Mouse (Mus musculus): ENCODE measurements around the gene Rpl23. TPM values are rescaled to one million over a fixed set of nuclear protein-coding genes. Genes with fewer than 3 reads are reported as not detected.

The Rpl23 gene
- 513 and 518 TPM in 2 replicates for polyA plus RNA-seq (2016; fragmentation: Nextera tagmentation; extraction: Ambion mirVana)

- peak within 1 kb of the TSS; percentile 64 for H3K4me2 ChIP-seq
- peaks cover 20% of the 10 kb centered on the region for H3K4me1 ChIP-seq (replicated peaks)
- H3K4me3 ChIP-seq (replicated peaks) = peak within 1 kb of the TSS; percentile 78
- ATAC-seq (ENCODE audit: insufficient number of reproducible peaks, insufficient read depth, low FRiP score, low TSS enrichment, low read depth) = peak; percentile 92
- peak within 1 kb of the TSS; percentile 95 for H3K9ac ChIP-seq (replicated peaks)
- no peaks in the 10 kb centered on the region for H3K27me3 ChIP-seq
- peaks cover 40% of the 10 kb centered on the region for H3K36me3 ChIP-seq
- H3K27ac ChIP-seq = peak within 1 kb of the TSS; percentile 96
- 0 out of 2 replicates have a peak, but pooled peaks cover 2% of the 10 kb centered on the region for H3K9me3 ChIP-seq
- WGBS = under 1% methylated on average over 67 of the region's 67 CpGs
These were observed at the start of gene Rpl23 for GRCm38 (mm10) chr11:97781832-97782563. TSS of gene Rpl23 (minus strand) at chr11:97782437.

- no peak for ATAC-seq (ENCODE audit: insufficient number of reproducible peaks, insufficient read depth, low FRiP score, low TSS enrichment, low read depth)
- H3K9me3 ChIP-seq = no peaks in the 10 kb centered on the region
- peaks cover 95% of the 10 kb centered on the region for H3K36me3 ChIP-seq
These were observed 49.8 kb upstream of the Rpl23 start for GRCm38 (mm10) chr11:97832001-97832400.

GRCm38 (mm10) chr11:97830501-97830900 lies 48.3 kb upstream of the Rpl23 start:
- Histone ChIP-seq H3K4me2 (no peak overlapping the region), H3K9ac (replicated peaks) (no peak overlapping the region), H3K4me1 (replicated peaks) (no peaks in the 10 kb centered on the region), H3K36me3 (peaks cover 95% of the 10 kb centered on the region), H3K9me3 (no peaks in the 10 kb centered on the region), H3K4me3 (replicated peaks) (no peak overlapping the region), H3K27ac (no peak overlapping the region), H3K27me3 (no peaks in the 10 kb centered on the region)
- 83% methylated on average over 6 of the region's 6 CpGs for WGBS
- no peak for ATAC-seq (ENCODE audit: insufficient number of reproducible peaks, insufficient read depth, low FRiP score, low TSS enrichment, low read depth)

More at GRCm38 (mm10) chr11:97832001-97832400, 49.8 kb upstream of the Rpl23 start:
- Histone ChIP-seq H3K4me3 (replicated peaks) (no peak overlapping the region), H3K4me1 (replicated peaks) (no peaks in the 10 kb centered on the region), H3K27ac (no peak overlapping the region), H3K9ac (replicated peaks) (no peak overlapping the region), H3K4me2 (no peak overlapping the region), H3K27me3 (no peaks in the 10 kb centered on the region)
- WGBS = 84% methylated on average over 11 of the region's 11 CpGs

DNA sequence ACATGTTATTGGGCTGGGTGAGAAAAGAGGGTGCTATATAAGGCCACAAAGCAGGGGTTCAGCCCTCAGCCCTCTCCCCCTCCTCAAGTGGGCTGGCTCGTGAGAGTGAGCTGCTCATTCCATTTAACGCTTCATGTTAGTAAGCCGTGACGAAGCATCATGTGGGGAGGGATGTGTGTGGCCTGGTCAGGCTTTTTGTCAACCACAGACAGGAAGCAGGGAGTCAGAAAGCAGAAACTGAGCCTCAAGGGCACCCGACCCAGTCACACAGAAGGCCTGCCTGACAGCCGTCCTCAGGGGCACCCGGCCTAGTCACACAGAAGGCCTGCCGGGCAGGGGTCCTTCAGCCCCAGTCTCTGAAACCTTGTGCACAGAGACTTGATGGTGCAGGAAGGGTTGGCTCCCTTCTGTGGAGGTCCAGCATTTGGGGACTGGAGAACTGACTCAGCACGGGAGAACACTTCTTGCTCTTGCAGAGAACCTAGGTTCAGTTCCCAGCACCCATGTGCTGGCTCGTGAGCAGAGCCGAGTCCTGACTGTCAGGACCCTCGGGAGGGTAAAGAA lies 47.8 kb upstream of the Rpl23 start:
- no peak overlapping the region for H3K27ac ChIP-seq
- H3K9ac ChIP-seq (replicated peaks) = no peak overlapping the region
- H3K4me1 ChIP-seq (replicated peaks) = no peaks in the 10 kb centered on the region
- no peaks in the 10 kb centered on the region for H3K9me3 ChIP-seq
- no peak for ATAC-seq (ENCODE audit: insufficient number of reproducible peaks, insufficient read depth, low FRiP score, low TSS enrichment, low read depth)
- H3K36me3 ChIP-seq = peaks cover 95% of the 10 kb centered on the region
- H3K4me3 ChIP-seq (replicated peaks) = no peak overlapping the region
- H3K4me2 ChIP-seq = no peak overlapping the region
- no peaks in the 10 kb centered on the region for H3K27me3 ChIP-seq
- 90% methylated on average over 12 of the region's 12 CpGs for WGBS

- no peak overlapping the region for H3K27ac ChIP-seq
- no peaks in the 10 kb centered on the region for H3K9me3 ChIP-seq
- WGBS = 93% methylated on average over 7 of the region's 7 CpGs
- H3K9ac ChIP-seq (replicated peaks) = no peak overlapping the region
- H3K27me3 ChIP-seq = no peaks in the 10 kb centered on the region
- H3K36me3 ChIP-seq = peaks cover 95% of the 10 kb centered on the region
- ATAC-seq (ENCODE audit: insufficient number of reproducible peaks, insufficient read depth, low FRiP score, low TSS enrichment, low read depth) = no peak
- H3K4me2 ChIP-seq = no peak overlapping the region
- no peak overlapping the region for H3K4me3 ChIP-seq (replicated peaks)
- no peaks in the 10 kb centered on the region for H3K4me1 ChIP-seq (replicated peaks)
These were observed 47.1 kb upstream of the Rpl23 start for GRCm38 (mm10) chr11:97829365-97829764.

DNA sequence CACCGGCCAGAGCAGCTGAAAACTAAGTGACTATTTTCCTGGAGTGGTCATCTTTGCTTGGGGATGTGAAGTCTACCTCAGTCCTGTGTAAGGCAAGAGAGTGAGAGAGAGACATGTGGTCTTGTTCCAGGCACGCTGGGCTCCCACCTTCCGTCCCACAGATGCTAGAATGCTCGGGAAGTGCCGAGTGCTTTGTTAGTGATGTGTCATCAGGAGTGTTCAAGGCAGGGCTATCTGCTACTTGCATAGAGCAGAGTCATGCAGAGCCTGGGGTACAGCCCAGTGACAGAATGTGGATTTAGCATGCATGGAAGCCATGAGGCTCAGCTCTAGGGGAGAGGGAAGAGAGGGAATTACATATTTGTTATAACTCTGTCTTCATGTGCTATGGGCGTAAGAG lies 45.4 kb upstream of the Rpl23 start:
- Histone ChIP-seq H3K27me3 (no peaks in the 10 kb centered on the region), H3K4me1 (replicated peaks) (no peaks in the 10 kb centered on the region), H3K9ac (replicated peaks) (no peak overlapping the region), H3K4me3 (replicated peaks) (no peak overlapping the region), H3K27ac (no peak overlapping the region), H3K4me2 (no peak overlapping the region), H3K36me3 (peaks cover 96% of the 10 kb centered on the region), H3K9me3 (no peaks in the 10 kb centered on the region)
- no peak for ATAC-seq (ENCODE audit: insufficient number of reproducible peaks, insufficient read depth, low FRiP score, low TSS enrichment, low read depth)
- WGBS = 86% methylated on average over 6 of the region's 6 CpGs

DNA sequence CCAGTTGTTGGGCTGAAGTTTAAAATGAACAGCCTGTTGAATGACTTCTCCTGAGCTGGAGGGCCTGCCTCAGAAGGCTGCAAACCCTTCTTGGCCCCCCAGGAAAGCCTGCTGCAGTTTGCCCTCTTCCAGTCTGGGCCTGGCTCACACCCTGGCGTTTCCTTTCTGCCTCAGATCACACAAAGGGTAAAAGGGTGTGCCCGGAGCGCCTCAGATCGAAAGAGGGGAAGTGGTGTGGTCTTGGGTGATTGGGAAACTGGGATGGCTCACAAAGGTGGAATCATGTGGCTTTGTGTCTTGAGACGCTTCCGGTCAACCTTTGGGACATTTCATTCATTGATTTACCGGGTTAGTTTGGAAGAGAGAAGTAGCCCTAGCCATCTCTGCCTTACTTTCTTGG lies 44.2 kb upstream of the Rpl23 start:
- H3K36me3 ChIP-seq = peaks cover 97% of the 10 kb centered on the region
- WGBS = 84% methylated on average over 7 of the region's 7 CpGs
- no peak overlapping the region for H3K4me2 ChIP-seq
- no peaks in the 10 kb centered on the region for H3K4me1 ChIP-seq (replicated peaks)
- no peaks in the 10 kb centered on the region for H3K9me3 ChIP-seq
- ATAC-seq (ENCODE audit: insufficient number of reproducible peaks, insufficient read depth, low FRiP score, low TSS enrichment, low read depth) = no peak
- no peak overlapping the region for H3K9ac ChIP-seq (replicated peaks)
- H3K4me3 ChIP-seq (replicated peaks) = no peak overlapping the region
- no peak overlapping the region for H3K27ac ChIP-seq
- H3K27me3 ChIP-seq = no peaks in the 10 kb centered on the region

- 91% methylated on average over 9 of the region's 9 CpGs for WGBS
- H3K27me3 ChIP-seq = no peaks in the 10 kb centered on the region
- peaks cover 99% of the 10 kb centered on the region for H3K36me3 ChIP-seq
These were observed 43.7 kb upstream of the Rpl23 start for GRCm38 (mm10) chr11:97825971-97826370.

GRCm38 (mm10) chr11:97825295-97825694 lies 43.1 kb upstream of the Rpl23 start:
- 80% methylated on average over 10 of the region's 10 CpGs for WGBS
- no peak overlapping the region for H3K27ac ChIP-seq
- H3K9ac ChIP-seq (replicated peaks) = no peak overlapping the region; the same call in 1 of the 2 replicates
- H3K27me3 ChIP-seq = no peaks in the 10 kb centered on the region
- H3K4me3 ChIP-seq (replicated peaks) = no peak overlapping the region
- H3K36me3 ChIP-seq = peaks cover 99% of the 10 kb centered on the region
- no peaks in the 10 kb centered on the region for H3K4me1 ChIP-seq (replicated peaks)
- H3K9me3 ChIP-seq = no peaks in the 10 kb centered on the region
- H3K4me2 ChIP-seq = no peak overlapping the region
- no peak for ATAC-seq (ENCODE audit: insufficient number of reproducible peaks, insufficient read depth, low FRiP score, low TSS enrichment, low read depth)

More at GRCm38 (mm10) chr11:97825971-97826370, 43.7 kb upstream of the Rpl23 start:
- H3K4me1 ChIP-seq (replicated peaks) = no peaks in the 10 kb centered on the region
- H3K9ac ChIP-seq (replicated peaks) = no peak overlapping the region
- H3K27ac ChIP-seq = no peak overlapping the region
- H3K4me2 ChIP-seq = no peak overlapping the region
- H3K4me3 ChIP-seq (replicated peaks) = no peak overlapping the region
- no peak for ATAC-seq (ENCODE audit: insufficient number of reproducible peaks, insufficient read depth, low FRiP score, low TSS enrichment, low read depth)
- H3K9me3 ChIP-seq = no peaks in the 10 kb centered on the region

GRCm38 (mm10) chr11:97824895-97825294 lies 42.7 kb upstream of the Rpl23 start:
- no peaks in the 10 kb centered on the region for H3K9me3 ChIP-seq
- no peak for ATAC-seq (ENCODE audit: insufficient number of reproducible peaks, insufficient read depth, low FRiP score, low TSS enrichment, low read depth)
- H3K27ac ChIP-seq = no peak overlapping the region
- H3K27me3 ChIP-seq = no peaks in the 10 kb centered on the region
- peaks cover 99% of the 10 kb centered on the region for H3K36me3 ChIP-seq
- WGBS = 72% methylated on average over 6 of the region's 6 CpGs
- H3K9ac ChIP-seq (replicated peaks) = no peak overlapping the region
- no peaks in the 10 kb centered on the region for H3K4me1 ChIP-seq (replicated peaks)
- no peak overlapping the region for H3K4me3 ChIP-seq (replicated peaks)
- H3K4me2 ChIP-seq = no peak overlapping the region

DNA sequence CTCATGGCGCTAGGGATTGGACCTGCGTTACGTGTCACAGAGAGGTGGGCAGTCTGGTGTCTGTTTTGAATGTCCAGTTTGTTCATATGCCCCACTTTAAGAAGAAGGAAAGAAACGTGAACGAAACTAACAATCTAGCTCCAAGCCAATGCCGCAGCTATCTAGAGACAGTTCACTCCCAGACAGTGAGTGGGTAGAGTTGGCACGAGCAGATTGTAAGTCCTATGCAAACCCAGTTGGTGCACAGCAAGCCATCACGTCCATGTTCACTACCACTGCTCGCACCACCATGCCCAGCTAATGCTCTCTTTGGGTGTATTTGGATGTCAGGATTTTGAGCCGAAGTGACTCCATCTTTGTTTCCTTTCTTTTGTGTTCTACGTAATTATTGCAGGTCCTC lies 41.9 kb upstream of the Rpl23 start:
- peaks cover under 1% of the 10 kb centered on the region; the same call in 1 of the 2 replicates for H3K4me1 ChIP-seq (replicated peaks)
- no peaks in the 10 kb centered on the region for H3K27me3 ChIP-seq
- ATAC-seq (ENCODE audit: insufficient number of reproducible peaks, insufficient read depth, low FRiP score, low TSS enrichment, low read depth) = no peak
- no peak overlapping the region for H3K27ac ChIP-seq
- no peak overlapping the region for H3K4me3 ChIP-seq (replicated peaks)
- H3K4me2 ChIP-seq = no peak overlapping the region
- no peak overlapping the region for H3K9ac ChIP-seq (replicated peaks)
- H3K36me3 ChIP-seq = peaks cover 99% of the 10 kb centered on the region
- WGBS = 95% methylated on average over 11 of the region's 11 CpGs
- no peaks in the 10 kb centered on the region for H3K9me3 ChIP-seq
